Mouse (Mus musculus) liver, embryonic 16.5 days (tissue): ENCODE measurements around the gene Tmprss9. TPM values are rescaled to one million over a fixed set of nuclear protein-coding genes. Genes with fewer than 3 reads are reported as not detected.
A peak's percentile ranks its signal among the peaks of the same experiment; 100 is the strongest.

Experiments
- ATAC-seq: fragments of 200-750 bp; cut with Nextera tagmentation; 2 replicates; pipeline ENCODE4 v1.8.0; 2017; ENCODE audit warnings: low read depth, mild to moderate bottlenecking, moderate number of reproducible peaks, moderate library complexity
- H3K27ac ChIP-seq: fragments of 300-500 bp; sonication (generic); 2 replicates; pipeline ENCODE4 v1.5.1; 2014; ENCODE audit warnings: mild to moderate bottlenecking, low read length
- H3K27me3 ChIP-seq: fragments of 300-500 bp; sonication (generic); 2 replicates; pipeline ENCODE4 v1.6.1; 2014; ENCODE audit warnings: low read depth, low read length, mixed read lengths; ENCODE audit not compliant: control insufficient read depth, insufficient read depth
- H3K36me3 ChIP-seq: fragments of 300-500 bp; sonication (generic); 2 replicates; pipeline ENCODE4 v1.6.1; 2014; ENCODE audit warnings: mild to moderate bottlenecking; ENCODE audit not compliant: control insufficient read depth, insufficient read depth
- H3K4me1 ChIP-seq: fragments of 300-500 bp; sonication (generic); 2 replicates; pipeline ENCODE4 v1.6.1; 2014; ENCODE audit warnings: low read depth, low read length, mixed read lengths; ENCODE audit not compliant: control insufficient read depth
- H3K4me2 ChIP-seq: fragments of 300-500 bp; sonication (generic); 2 replicates; pipeline ENCODE4 v1.6.1; 2014; ENCODE audit warnings: low read depth, low read length, mixed read lengths
- H3K4me3 ChIP-seq: fragments of 300-500 bp; sonication (generic); 2 replicates; pipeline ENCODE4 v1.5.1; 2014; ENCODE audit warnings: low read depth, mild to moderate bottlenecking, low read length
- H3K9ac ChIP-seq: fragments of 300-500 bp; sonication (generic); 2 replicates; pipeline ENCODE4 v1.6.1; 2014; ENCODE audit warnings: low read depth, low read length
- H3K9me3 ChIP-seq: fragments of 300-500 bp; sonication (generic); replicated peaks from 2 replicates; pipeline ENCODE4 v1.6.1; 2016; ENCODE audit warnings: low read length; ENCODE audit not compliant: control insufficient read depth
- WGBS: fragments of 180-500 bp; shearing (Covaris S2); extraction: QIAGEN DNeasy Blood & Tissue Kit; methylation state at CpG from one replicate; pipeline ENCODE4 v1.1.7; 2014; ENCODE audit not compliant: insufficient replicate concordance; 5-methylcytosine and 5-hydroxymethylcytosine counted together
- polyA plus RNA-seq: library from polyadenylated mRNA; unstranded; fragments of >200 nt; fragmentation: Nextera tagmentation; extraction: Ambion mirVana; gene quantifications from 2 replicates; pipeline ENCODE4 v1.2.1, GENCODE M21; 2015

Tmprss9 gene
- polyA plus RNA-seq, 1 experiment from 2014 or later = 0.04 TPM

DNA sequence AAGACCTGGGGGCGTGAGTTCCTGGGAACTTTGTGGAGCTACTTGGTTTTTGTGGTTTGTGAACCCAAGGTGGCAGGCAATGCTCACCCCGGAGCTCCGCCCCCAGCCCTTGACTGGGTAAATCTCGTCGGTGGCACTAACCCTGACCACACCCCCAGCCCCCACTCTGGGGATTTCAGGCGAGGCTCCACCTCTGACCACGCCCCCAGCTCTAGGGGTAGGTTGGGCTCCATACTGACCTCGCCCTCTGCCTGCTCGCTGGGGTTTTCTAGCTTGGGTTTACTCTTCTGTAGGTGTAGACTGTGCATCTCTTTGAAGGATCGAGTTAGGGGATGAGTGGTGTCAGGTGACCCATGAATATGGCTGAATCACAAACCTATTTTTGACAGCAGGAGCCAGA is 23.1 kb upstream of the Tmprss9 start:
- Histone ChIP-seq H3K4me3 (no peak overlapping the region), H3K4me2 (no peak overlapping the region), H3K27ac (no peak overlapping the region), H3K9me3 (no peaks in the 10 kb centered on the region), H3K27me3 (peaks cover 24% of the 10 kb centered on the region), H3K36me3 (peaks cover 17% of the 10 kb centered on the region), H3K4me1 (peaks cover 14% of the 10 kb centered on the region), H3K9ac (no peak overlapping the region)
- peak; percentile 78 for ATAC-seq
- 2% methylated on average over 10 of the region's 10 CpGs for WGBS

- no peaks in the 10 kb centered on the region for H3K9me3 ChIP-seq
- H3K36me3 ChIP-seq = peaks cover 17% of the 10 kb centered on the region
- peak within 1 kb of the TSS; percentile 98 for H3K9ac ChIP-seq
- ATAC-seq = peak; percentile 41
- peak within 1 kb of the TSS; percentile 99 for H3K27ac ChIP-seq
- peaks cover 47% of the 10 kb centered on the region for H3K4me1 ChIP-seq
- peak within 1 kb of the TSS; percentile 96 for H3K4me3 ChIP-seq
- H3K4me2 ChIP-seq = peak within 1 kb of the TSS; percentile 96
- H3K27me3 ChIP-seq = no peaks in the 10 kb centered on the region
- under 1% methylated on average over 81 of the region's 81 CpGs for WGBS
Measured at GRCm38 (mm10) chr10:80854913-80855748, 16.5 kb upstream of the Tmprss9 start, which contains the start of the genes Lsm7 and Sppl2b. TSS of gene Lsm7 (minus strand) at chr10:80855209. TSS of gene Sppl2b (plus strand) at chr10:80855275.

DNA sequence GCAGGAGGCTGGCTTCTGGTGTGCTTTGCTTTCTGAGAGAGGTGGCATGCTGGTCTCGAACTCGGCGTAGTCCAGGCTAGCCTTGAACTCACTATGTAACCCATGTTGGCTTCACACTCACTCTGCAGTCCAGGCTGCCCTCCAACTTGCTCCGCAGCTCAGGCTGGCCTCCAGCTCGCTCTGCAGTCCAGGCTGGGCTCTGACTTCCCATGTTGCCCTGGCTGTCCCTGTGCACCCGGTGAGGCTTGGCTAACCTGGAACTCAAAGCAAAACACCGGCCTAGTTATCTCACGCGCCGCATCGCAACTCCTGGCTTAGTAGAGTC is 15.9 kb upstream of the Tmprss9 start:
- peak overlapping the region; percentile 96 for H3K4me2 ChIP-seq
- H3K27ac ChIP-seq = peak overlapping the region; percentile 99
- WGBS = 8% methylated on average over 11 of the region's 11 CpGs
- H3K4me3 ChIP-seq = peak overlapping the region; percentile 96
- peak overlapping the region; percentile 98 for H3K9ac ChIP-seq
- no peaks in the 10 kb centered on the region for H3K27me3 ChIP-seq
- peaks cover 17% of the 10 kb centered on the region for H3K36me3 ChIP-seq
- no peak for ATAC-seq
- H3K9me3 ChIP-seq = no peaks in the 10 kb centered on the region
- peaks cover 50% of the 10 kb centered on the region for H3K4me1 ChIP-seq

DNA sequence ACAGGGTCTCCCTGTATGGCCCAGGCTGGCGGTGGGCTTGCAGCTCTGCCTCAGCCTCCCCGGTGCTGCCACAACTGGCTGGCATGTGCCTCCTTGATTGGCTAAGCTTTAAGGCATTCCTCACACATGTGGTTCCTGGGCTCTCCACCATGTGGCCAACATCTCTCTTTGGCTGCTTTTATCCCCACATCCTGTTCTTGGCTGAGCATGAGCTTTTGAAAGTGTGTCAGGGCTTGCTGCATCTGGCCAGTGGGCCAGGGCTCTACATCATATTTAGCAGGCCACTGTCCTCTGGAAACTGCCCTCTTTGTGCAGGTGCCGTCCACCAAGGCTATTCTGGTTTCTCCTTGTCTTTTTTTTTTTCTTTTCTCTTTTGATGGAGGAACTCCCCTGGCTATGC is 15.4 kb upstream of the Tmprss9 start:
- peak overlapping the region; percentile 96 for H3K4me3 ChIP-seq
- H3K36me3 ChIP-seq = peaks cover 16% of the 10 kb centered on the region
- peak overlapping the region; percentile 99 for H3K27ac ChIP-seq
- 32% methylated on average over 3 of the region's 3 CpGs for WGBS
- peak overlapping the region; percentile 98 for H3K9ac ChIP-seq
- peaks cover 56% of the 10 kb centered on the region for H3K4me1 ChIP-seq
- ATAC-seq = no peak
- H3K4me2 ChIP-seq = peak overlapping the region; percentile 96
- H3K27me3 ChIP-seq = no peaks in the 10 kb centered on the region
- H3K9me3 ChIP-seq = no peaks in the 10 kb centered on the region

DNA sequence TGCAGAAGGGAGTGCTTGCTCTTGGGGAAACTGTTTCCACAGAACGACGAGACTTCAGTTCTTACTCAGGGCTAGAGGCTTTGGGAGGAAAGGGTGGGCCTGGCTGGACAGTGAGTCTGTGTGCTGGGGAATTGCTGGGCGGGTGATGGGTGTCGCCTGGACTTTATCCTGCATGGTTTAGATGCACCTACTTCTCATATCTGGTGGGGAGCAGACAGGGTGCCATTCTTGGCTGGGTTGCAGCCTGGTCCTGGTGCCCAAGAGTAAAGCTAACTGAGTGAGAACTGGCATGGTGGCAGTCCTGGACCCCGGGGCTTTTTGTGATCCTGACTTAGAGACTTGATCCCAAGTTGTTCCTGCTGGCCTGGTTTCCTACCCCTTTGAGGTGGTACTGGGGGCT is 14.7 kb upstream of the Tmprss9 start:
- Histone ChIP-seq H3K9me3 (no peaks in the 10 kb centered on the region), H3K4me3 (peak overlapping the region; percentile 96), H3K27me3 (no peaks in the 10 kb centered on the region), H3K9ac (peak overlapping the region; percentile 98), H3K4me1 (peaks cover 62% of the 10 kb centered on the region), H3K36me3 (peaks cover 16% of the 10 kb centered on the region), H3K4me2 (peak overlapping the region; percentile 96), H3K27ac (peak overlapping the region; percentile 99)
- 38% methylated on average over 5 of the region's 5 CpGs for WGBS
- ATAC-seq = peak; percentile 38

DNA sequence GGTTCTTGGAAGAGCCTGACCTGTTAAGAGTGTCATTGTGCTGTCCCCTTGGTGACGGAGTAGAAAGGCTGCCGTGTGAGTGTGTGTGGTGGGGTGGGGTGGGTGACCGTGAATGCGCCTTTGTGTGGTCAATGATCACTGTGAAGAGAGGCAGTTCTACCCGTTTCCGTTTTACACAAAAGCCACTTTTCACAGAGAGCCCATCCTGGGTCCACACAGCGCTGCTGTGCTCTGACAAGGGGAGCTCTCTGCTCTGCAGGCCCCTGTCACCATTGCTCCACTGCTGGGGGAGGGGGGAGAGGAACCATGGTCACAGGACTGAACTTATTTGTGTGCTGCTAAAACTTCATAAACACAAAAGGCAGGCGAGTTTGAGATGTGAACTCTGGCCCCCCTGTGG is 14.3 kb upstream of the Tmprss9 start:
- Histone ChIP-seq H3K4me1 (peaks cover 67% of the 10 kb centered on the region), H3K4me2 (peak overlapping the region; percentile 96), H3K9me3 (no peaks in the 10 kb centered on the region), H3K27ac (peak overlapping the region; percentile 99), H3K36me3 (peaks cover 17% of the 10 kb centered on the region), H3K4me3 (peak overlapping the region; percentile 96), H3K9ac (peak overlapping the region; percentile 98), H3K27me3 (no peaks in the 10 kb centered on the region)
- 38% methylated on average over 8 of the region's 8 CpGs for WGBS
- no peak for ATAC-seq

- Histone ChIP-seq H3K9ac (peak overlapping the region; percentile 98), H3K4me1 (peaks cover 72% of the 10 kb centered on the region), H3K36me3 (peaks cover 19% of the 10 kb centered on the region), H3K4me2 (peak overlapping the region; percentile 96), H3K27me3 (no peaks in the 10 kb centered on the region), H3K27ac (peak overlapping the region; percentile 99), H3K9me3 (no peaks in the 10 kb centered on the region), H3K4me3 (peak overlapping the region; percentile 96)
- ATAC-seq = peak; percentile 73
- WGBS = 28% methylated on average over 3 of the region's 3 CpGs
Measured at GRCm38 (mm10) chr10:80857848-80858247, 13.8 kb upstream of the Tmprss9 start.

- peak; percentile 85 for ATAC-seq
- H3K27ac ChIP-seq = peak overlapping the region; percentile 99
- WGBS = 21% methylated on average over 7 of the region's 7 CpGs
- H3K4me1 ChIP-seq = peaks cover 76% of the 10 kb centered on the region
- peak overlapping the region; percentile 96 for H3K4me3 ChIP-seq
- H3K27me3 ChIP-seq = no peaks in the 10 kb centered on the region
- H3K9me3 ChIP-seq = no peaks in the 10 kb centered on the region
- H3K36me3 ChIP-seq = peaks cover 22% of the 10 kb centered on the region
- peak overlapping the region; percentile 96 for H3K4me2 ChIP-seq
- H3K9ac ChIP-seq = peak overlapping the region; percentile 98
Measured at GRCm38 (mm10) chr10:80858350-80858935, 13.2 kb upstream of the Tmprss9 start.

DNA sequence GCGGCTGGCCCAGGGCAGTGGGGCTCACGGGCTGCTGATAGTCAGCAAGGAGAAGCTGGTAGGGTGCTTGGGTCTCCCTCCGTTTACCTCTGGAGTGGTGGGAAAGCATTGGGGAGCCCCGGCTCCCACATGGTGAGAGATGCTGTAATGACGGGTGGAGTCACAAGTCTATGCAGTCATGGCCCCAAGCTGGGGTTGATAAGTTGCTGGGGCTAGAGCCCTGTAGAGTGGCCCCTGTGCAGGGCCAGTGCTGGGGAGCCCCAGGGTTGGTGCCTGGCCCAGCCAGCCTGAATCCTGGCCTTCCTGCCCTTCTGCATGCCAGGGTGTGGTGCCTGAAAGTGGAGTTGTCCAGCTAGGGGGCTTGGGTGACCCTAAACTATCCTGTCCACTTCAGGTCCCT is 9.3 kb upstream of the Tmprss9 start:
- no peaks in the 10 kb centered on the region for H3K9me3 ChIP-seq
- peaks cover 56% of the 10 kb centered on the region for H3K4me1 ChIP-seq
- WGBS = 60% methylated on average over 5 of the region's 5 CpGs
- 0 out of 2 replicates have a peak, but pooled peaks have one; percentile 14 for ATAC-seq
- H3K36me3 ChIP-seq = peaks cover 59% of the 10 kb centered on the region
- H3K9ac ChIP-seq = peak overlapping the region; percentile 12
- no peaks in the 10 kb centered on the region for H3K27me3 ChIP-seq
- H3K4me2 ChIP-seq = peak overlapping the region; percentile 27
- H3K27ac ChIP-seq = peak overlapping the region; percentile 77
- peak overlapping the region; percentile 11; the same call in 1 of the 2 replicates for H3K4me3 ChIP-seq
